Comparison of ENCODE assay signal across 17 mouse cellular contexts in genomic region chr10:80619465-80620244, GRCm38 (mm10). TPM values are rescaled to one million over a fixed set of nuclear protein-coding genes. Genes with fewer than 3 reads are reported as not detected.
DNase-seq lines count a peak whose midpoint lies in the region; ATAC-seq and TF ChIP-seq lines count a peak whose summit lies in the region.
"Had no signal": no experiment of that assay in that cellular context is flagged by ENCODE, and none has a peak within 500 bp of the region (broad histone marks: within the 10 kb centered on the region; RNA-seq: fewer than 3 reads in every experiment).

No protein-coding gene starts in this region.

- no peak for TF ChIP-seq CTCF in E14TG2a.4 (conservative IDR thresholded peaks at IDR 0.05; ENCODE audit: low read length)

- H3K27me3 ChIP-seq in heart, embryonic 11.5 days (ENCODE audit: control insufficient read depth, insufficient read depth, low read length): no peaks in the 10 kb centered on the region
- H3K27me3 ChIP-seq in E14TG2a.4 (ENCODE audit: insufficient read depth, low read length): no peaks in the 10 kb centered on the region
- H3K27me3 ChIP-seq in limb, embryonic 10.5 days (ENCODE audit: low read depth, poor library complexity, severe bottlenecking): no peaks in the 10 kb centered on the region
- no peaks in the 10 kb centered on the region for H3K27me3 ChIP-seq in kidney, embryonic 16.5 days (ENCODE audit: insufficient read depth, low read length)
- H3K27me3 ChIP-seq: midbrain, embryonic 15.5 days; neural tube, embryonic 12.5 days had no signal

- ATAC-seq in heart, embryonic 11.5 days (replicated peaks; ENCODE audit: insufficient number of reproducible peaks, low FRiP score, low TSS enrichment): no peak
- ATAC-seq in kidney, embryonic 16.5 days (ENCODE audit: low FRiP score, low TSS enrichment): no peak
- ATAC-seq: inflammation-experienced regulatory T-cells, adult 6 months; midbrain, embryonic 15.5 days had no signal

- whole genome bisulfite sequencing in heart, embryonic 11.5 days (ENCODE audit: insufficient replicate concordance): 25% methylated on average over 8 of the region's 8 CpGs
- WGBS in limb, embryonic 10.5 days: 34% methylated on average over 8 of the region's 8 CpGs
- WGBS in kidney, embryonic 16.5 days: 36% methylated on average over 8 of the region's 8 CpGs

- no peak overlapping the region for H3K27ac ChIP-seq in heart, embryonic 11.5 days (ENCODE audit: low read depth, low read length)
- 0 out of 2 replicates have a peak overlapping the region, but pooled peaks have one; percentile 25 for H3K27ac ChIP-seq in limb, embryonic 10.5 days
- no peak overlapping the region for H3K27ac ChIP-seq in kidney, embryonic 16.5 days (ENCODE audit: low read length)
- H3K27ac ChIP-seq: heart, adult 2 months; macrophage; midbrain, embryonic 15.5 days; neural tube, embryonic 12.5 days had no signal

- H3K4me3 ChIP-seq in heart, embryonic 11.5 days (ENCODE audit: low read depth, low read length): no peak overlapping the region
- H3K4me3 ChIP-seq in E14TG2a.4 (replicated peaks; ENCODE audit: low read length): peak overlapping the region; percentile 95
- H3K4me3 ChIP-seq in limb, embryonic 10.5 days: no peak overlapping the region
- H3K4me3 ChIP-seq in kidney, embryonic 16.5 days (ENCODE audit: low read length): no peak overlapping the region
- H3K4me3 ChIP-seq: heart, adult 2 months; midbrain, embryonic 15.5 days; neural tube, embryonic 12.5 days had no signal

- no peaks in the 10 kb centered on the region for H3K9me3 ChIP-seq in heart, embryonic 11.5 days (replicated peaks; ENCODE audit: control insufficient read depth, low read length)
- H3K9me3 ChIP-seq in E14TG2a.4 (ENCODE audit: low read length): no peaks in the 10 kb centered on the region
- no peaks in the 10 kb centered on the region for H3K9me3 ChIP-seq in limb, embryonic 10.5 days (replicated peaks)
- no peaks in the 10 kb centered on the region for H3K9me3 ChIP-seq in kidney, embryonic 16.5 days (ENCODE audit: low read length)
- H3K9me3 ChIP-seq: midbrain, embryonic 15.5 days; neural tube, embryonic 12.5 days had no signal

- no peak overlapping the region for H3K4me2 ChIP-seq in heart, embryonic 11.5 days
- no peak overlapping the region for H3K4me2 ChIP-seq in kidney, embryonic 16.5 days (replicated peaks; ENCODE audit: low read depth, low read length)
- H3K4me2 ChIP-seq: midbrain, embryonic 15.5 days; neural tube, embryonic 12.5 days had no signal

- H3K4me1 ChIP-seq in heart, embryonic 11.5 days (ENCODE audit: control insufficient read depth, insufficient read depth, low read length): peaks cover 18% of the 10 kb centered on the region
- peaks cover 57% of the 10 kb centered on the region for H3K4me1 ChIP-seq in E14TG2a.4 (replicated peaks; ENCODE audit: low read depth, low read length)
- peaks cover 28% of the 10 kb centered on the region for H3K4me1 ChIP-seq in limb, embryonic 10.5 days
- H3K4me1 ChIP-seq in kidney, embryonic 16.5 days (ENCODE audit: insufficient read depth, low read length): peaks cover 17% of the 10 kb centered on the region

- H3K9ac ChIP-seq in heart, embryonic 11.5 days (ENCODE audit: low read depth, low read length): no peak overlapping the region
- no peak overlapping the region for H3K9ac ChIP-seq in kidney, embryonic 16.5 days (replicated peaks; ENCODE audit: low read length)
- H3K9ac ChIP-seq: midbrain, embryonic 15.5 days; neural tube, embryonic 12.5 days had no signal

- peaks cover 6% of the 10 kb centered on the region for H3K36me3 ChIP-seq in heart, embryonic 11.5 days (ENCODE audit: control insufficient read depth, insufficient read depth, low read length)
- H3K36me3 ChIP-seq in E14TG2a.4 (ENCODE audit: insufficient read depth, low read length): peaks cover 32% of the 10 kb centered on the region
- H3K36me3 ChIP-seq in limb, embryonic 10.5 days: peaks cover 26% of the 10 kb centered on the region
- H3K36me3 ChIP-seq in kidney, embryonic 16.5 days (ENCODE audit: insufficient read depth, low read length): peaks cover 11% of the 10 kb centered on the region; the same call in 1 of the 2 replicates

- peak; percentile 27 to 51 for DNase-seq in heart, adult 18-20 months
- peak; percentile 54 for DNase-seq in embryo, embryonic 10.5 days (ENCODE audit: low spot score)
- DNase-seq in limb, embryonic 10.5 days (ENCODE audit: low spot score): no peak
- no peak for DNase-seq in ovary, adult 18-20 months (ENCODE audit: low spot score)
- DNase-seq in layer of hippocampus, postnatal 25 days (ENCODE audit: extremely low spot score in 1 of 2, low spot score in 1 of 2): no peak
- DNase-seq: cerebellum, adult 11-12 months; heart, adult 2 months; lung, adult 2 months; right cerebral cortex, postnatal 14 days; thymus, adult 18-20 months had no signal

RNA-seq across cellular contexts. Expression of gene Csnk1g2, which starts 3.0 kb away (rescaled TPM):
- 100 to 1,000 TPM; 121 to 132 TPM for total RNA-seq in heart, adult 18-20 months (2021)
- polyA plus RNA-seq in heart, embryonic 11.5 days (2014; fragmentation: Nextera tagmentation; extraction: Ambion mirVana): 64.6 and 67.6 TPM in 2 replicates
- polyA plus RNA-seq in limb, embryonic 10.5 days (2016; fragmentation: Nextera tagmentation; extraction: Ambion mirVana): 237 and 255 TPM in 2 replicates
- 30.8 and 93.6 TPM in 2 replicates for polyA plus RNA-seq in kidney, embryonic 16.5 days (2015; fragmentation: Nextera tagmentation; extraction: Ambion mirVana)
- total RNA-seq in layer of hippocampus, postnatal 25 days (2021): 100 to 1,000 TPM; 208 to 236 TPM

RNA-seq across cellular contexts. Expression of gene Gm49322, which starts 13.8 kb away (rescaled TPM):
- total RNA-seq in heart, adult 18-20 months (2021): under 1 TPM; 0.15 to 0.46 TPM
- 0.83 and 0.84 TPM in 2 replicates for polyA plus RNA-seq in heart, embryonic 11.5 days (2014; fragmentation: Nextera tagmentation; extraction: Ambion mirVana)
- 5.1 and 5.2 TPM in 2 replicates for polyA plus RNA-seq in limb, embryonic 10.5 days (2016; fragmentation: Nextera tagmentation; extraction: Ambion mirVana)
- 4.2 and 4.8 TPM in 2 replicates for polyA plus RNA-seq in kidney, embryonic 16.5 days (2015; fragmentation: Nextera tagmentation; extraction: Ambion mirVana)
- 1 to 10 TPM; 2.4 to 3.4 TPM for total RNA-seq in layer of hippocampus, postnatal 25 days (2021)
- polyA plus RNA-seq: macrophage had no signal

RNA-seq across cellular contexts. Expression of gene Adat3, which starts 17.0 kb away (rescaled TPM):
- 1 to 10 TPM; 1.1 to 1.5 TPM for total RNA-seq in heart, adult 18-20 months (2021)
- polyA plus RNA-seq in heart, embryonic 11.5 days (2014; fragmentation: Nextera tagmentation; extraction: Ambion mirVana): 6.2 and 6.6 TPM in 2 replicates
- polyA plus RNA-seq in limb, embryonic 10.5 days (2016; fragmentation: Nextera tagmentation; extraction: Ambion mirVana): 11.1 and 13.4 TPM in 2 replicates
- polyA plus RNA-seq in kidney, embryonic 16.5 days (2015; fragmentation: Nextera tagmentation; extraction: Ambion mirVana): 8.7 and 10.4 TPM in 2 replicates
- total RNA-seq in layer of hippocampus, postnatal 25 days (2021): 1 to 10 TPM; 1.7 to 1.8 TPM

RNA-seq across cellular contexts. Expression of gene Scamp4, which starts 17.0 kb away (rescaled TPM):
- 10 to 100 TPM; 20.1 to 22.2 TPM for total RNA-seq in heart, adult 18-20 months (2021)
- polyA plus RNA-seq in heart, embryonic 11.5 days (2014; fragmentation: Nextera tagmentation; extraction: Ambion mirVana): 76.9 and 78.1 TPM in 2 replicates
- polyA plus RNA-seq in limb, embryonic 10.5 days (2016; fragmentation: Nextera tagmentation; extraction: Ambion mirVana): 87.8 and 92.2 TPM in 2 replicates
- 113 and 117 TPM in 2 replicates for polyA plus RNA-seq in kidney, embryonic 16.5 days (2015; fragmentation: Nextera tagmentation; extraction: Ambion mirVana)
- total RNA-seq in layer of hippocampus, postnatal 25 days (2021): 10 to 100 TPM; 44.1 to 45.5 TPM

RNA-seq across cellular contexts. Expression of gene Abhd17a, which starts 29.5 kb away (rescaled TPM):
- total RNA-seq in heart, adult 18-20 months (2021): 10 to 100 TPM; 40.6 to 44.8 TPM
- polyA plus RNA-seq in heart, embryonic 11.5 days (2014; fragmentation: Nextera tagmentation; extraction: Ambion mirVana): 94.3 and 100 TPM in 2 replicates
- 104 and 108 TPM in 2 replicates for polyA plus RNA-seq in limb, embryonic 10.5 days (2016; fragmentation: Nextera tagmentation; extraction: Ambion mirVana)
- polyA plus RNA-seq in kidney, embryonic 16.5 days (2015; fragmentation: Nextera tagmentation; extraction: Ambion mirVana): 86.5 and 89.2 TPM in 2 replicates
- 100 to 1,000 TPM; 184 to 192 TPM for total RNA-seq in layer of hippocampus, postnatal 25 days (2021)

Comparison
In these comparisons a context has a peak if more than half of its experiments do, and no peak if none do; other contexts are left out.
1. DNase-seq: peak in heart, adult 18-20 months (2 of 2) and embryo, embryonic 10.5 days (single experiment); none in limb, embryonic 10.5 days (single experiment), ovary, adult 18-20 months (single experiment) and layer of hippocampus, postnatal 25 days (0 of 2).